Mouse (Mus musculus): ENCODE data around the gene Gm10577. TPM values are rescaled to one million over a fixed set of nuclear protein-coding genes. Genes with fewer than 3 reads are reported as not detected.

The Gm10577 gene
- polyA plus RNA-seq (2015; fragmentation: Illumina TruSeq; extraction: RNeasy Lipid Tissue Mini Kit (QIAGEN cat#74804); ENCODE audit: insufficient read depth, low replicate concordance) = not detected

GRCm38 (mm10) chr4:101020596-101020995 is at the start of gene Gm10577:
Gm10577 (minus strand) TSS chr4:101020696.

GRCm38 (mm10) chr4:101068786-101069153 is 48.3 kb upstream of the Gm10577 start, which contains the start of gene Raver2:
Raver2 (plus strand) TSS chr4:101068983.

Other genes with a start within 250 kb of the Gm10577 start
- 1.0 TPM for gene Cachd1, start 244.0 kb downstream of the Gm10577 start, polyA plus RNA-seq (2015; fragmentation: Illumina TruSeq; extraction: RNeasy Lipid Tissue Mini Kit (QIAGEN cat#74804); ENCODE audit: insufficient read depth, low replicate concordance)
- gene Raver2, start 48.3 kb upstream of the Gm10577 start, polyA plus RNA-seq (2015; fragmentation: Illumina TruSeq; extraction: RNeasy Lipid Tissue Mini Kit (QIAGEN cat#74804); ENCODE audit: insufficient read depth, low replicate concordance) = 3.0 TPM
- 340 TPM for gene Jak1, start 244.6 kb upstream of the Gm10577 start, polyA plus RNA-seq (2015; fragmentation: Illumina TruSeq; extraction: RNeasy Lipid Tissue Mini Kit (QIAGEN cat#74804); ENCODE audit: insufficient read depth, low replicate concordance)

All from spleen, adult 10 weeks (tissue).